Comparison of ENCODE assay signal across 11 mouse cellular contexts in genomic region chr6:137612071-137612547, GRCm38 (mm10). TPM values are rescaled to one million over a fixed set of nuclear protein-coding genes. Genes with fewer than 3 reads are reported as not detected.
DNase-seq lines count a peak whose midpoint lies in the region; ATAC-seq and TF ChIP-seq lines count a peak whose summit lies in the region.
"Had no signal": no experiment of that assay in that cellular context is flagged by ENCODE, and none has a peak within 500 bp of the region (broad histone marks: within the 10 kb centered on the region; RNA-seq: fewer than 3 reads in every experiment).

No protein-coding gene starts in this region.

- 32% methylated on average over 2 of the region's 2 CpGs for WGBS in stomach, postnatal 0 days

- H3K27ac ChIP-seq in stomach, postnatal 0 days (replicated peaks), result no peak overlapping the region
- H3K27ac ChIP-seq: heart, embryonic 13.5 days; left cerebral cortex, adult 2 months had no signal

- no peak for TF ChIP-seq CTCF in stomach, postnatal 0 days (IDR thresholded peaks at IDR 0.05; ENCODE audit: low read depth)

- H3K4me3 ChIP-seq in stomach, postnatal 0 days (ENCODE audit: low read depth, low read length), result no peak overlapping the region
- H3K4me3 ChIP-seq: heart, embryonic 13.5 days; left cerebral cortex, adult 2 months; megakaryocyte, embryonic 14.5 days had no signal

- H3K9me3 ChIP-seq in stomach, postnatal 0 days (ENCODE audit: control insufficient read depth, low read length), result no peaks in the 10 kb centered on the region

- no peaks in the 10 kb centered on the region for H3K36me3 ChIP-seq in stomach, postnatal 0 days (ENCODE audit: control insufficient read depth, insufficient read depth, low read length)

- no peak overlapping the region for H3K4me2 ChIP-seq in stomach, postnatal 0 days (replicated peaks; ENCODE audit: low read depth)
- H3K4me2 ChIP-seq: heart, embryonic 13.5 days had no signal

- peak; percentile 30 for DNase-seq in adrenal gland, postnatal 25 days
- DNase-seq in adrenal gland, adult 8-10 months, result no peak
- peak; percentile 31 for DNase-seq in retina, postnatal 1 day
- DNase-seq in retina, embryonic 14.5 days (ENCODE audit: low spot score), result no peak
- peak; percentile 30 to 55 for DNase-seq in kidney, postnatal 25 days
- peak; percentile 74 for DNase-seq in stomach, postnatal 0 days (ENCODE audit: low spot score)
- no peak for DNase-seq in spleen, postnatal 36 days (ENCODE audit: low spot score in 2 of 2)
- no peak for DNase-seq in layer of hippocampus, postnatal 36 days

- no peak overlapping the region for H3K9ac ChIP-seq in stomach, postnatal 0 days (ENCODE audit: low read length)
- H3K9ac ChIP-seq: heart, embryonic 13.5 days had no signal

- peak; percentile 90 for ATAC-seq in stomach, postnatal 0 days (ENCODE audit: low FRiP score, low TSS enrichment)

- no peaks in the 10 kb centered on the region for H3K4me1 ChIP-seq in stomach, postnatal 0 days (replicated peaks; ENCODE audit: control insufficient read depth, insufficient read depth)
- H3K4me1 ChIP-seq: megakaryocyte, embryonic 14.5 days had no signal

- H3K27me3 ChIP-seq in stomach, postnatal 0 days (ENCODE audit: control insufficient read depth, insufficient read depth, low read length), result no peaks in the 10 kb centered on the region
- H3K27me3 ChIP-seq: heart, embryonic 13.5 days had no signal

- TF ChIP-seq EP300 in stomach, postnatal 0 days (optimal IDR thresholded peaks at IDR 0.05), result no peak

RNA-seq across cellular contexts. Expression of gene Eps8, which starts 42.6 kb away (rescaled TPM):
- total RNA-seq in adrenal gland, postnatal 25 days (2021), result 29.3 and 44.1 TPM in 2 replicates
- total RNA-seq in adrenal gland, adult 8-10 months (2022), result 10 to 100 TPM; 26.3 to 56.6 (median 36.9) TPM
- polyA plus RNA-seq in stomach, postnatal 0 days (2015; fragmentation: Nextera tagmentation; extraction: Ambion mirVana), result 17.6 and 23.1 TPM in 2 replicates
- 10 to 100 TPM; 43.3 to 47.7 TPM for total RNA-seq in layer of hippocampus, postnatal 36 days (2021)

Comparison
In these comparisons a context has a peak if more than half of its experiments do, and no peak if none do; other contexts are left out.
1. DNase-seq: peak in adrenal gland, postnatal 25 days (single experiment), retina, postnatal 1 day (single experiment), kidney, postnatal 25 days (2 of 2) and stomach, postnatal 0 days (single experiment); none in adrenal gland, adult 8-10 months (single experiment), retina, embryonic 14.5 days (single experiment), spleen, postnatal 36 days (0 of 2) and layer of hippocampus, postnatal 36 days (0 of 2).